Mouse (Mus musculus) stomach, embryonic 14.5 days (tissue): ENCODE results near the gene Etfb. TPM values are rescaled to one million over a fixed set of nuclear protein-coding genes. Genes with fewer than 3 reads are reported as not detected.

Experiments used
- ATAC-seq: fragments of 200-750 bp; cut with Nextera tagmentation; 2 replicates; pipeline ENCODE4 v1.8.0; 2017; ENCODE audit warnings: low read depth, moderate TSS enrichment; ENCODE audit not compliant: insufficient number of reproducible peaks, insufficient read depth, low FRiP score
- H3K27ac ChIP-seq: fragments of 300-500 bp; sonication (generic); 2 replicates; pipeline ENCODE4 v1.5.1; 2014; ENCODE audit warnings: mild to moderate bottlenecking, low read length, moderate library complexity, mixed read lengths
- H3K27me3 ChIP-seq: fragments of 300-500 bp; sonication (generic); 2 replicates; pipeline ENCODE4 v1.6.1; 2014; ENCODE audit warnings: low read length, control low read depth, mixed read lengths; ENCODE audit not compliant: control insufficient read depth, insufficient read depth
- H3K36me3 ChIP-seq: fragments of 300-500 bp; sonication (generic); 2 replicates; pipeline ENCODE4 v1.6.1; 2014; ENCODE audit warnings: mild to moderate bottlenecking, control low read depth, low read length, moderate library complexity, mixed read lengths; ENCODE audit not compliant: control insufficient read depth, insufficient read depth
- H3K4me1 ChIP-seq: fragments of 300-500 bp; sonication (generic); 2 replicates; pipeline ENCODE4 v1.6.1; 2014; ENCODE audit warnings: low read length, control low read depth, mixed read lengths; ENCODE audit not compliant: control insufficient read depth, insufficient read depth
- H3K4me2 ChIP-seq: fragments of 300-500 bp; sonication (generic); replicated peaks from 2 replicates; pipeline ENCODE4 v1.6.1; 2014; ENCODE audit warnings: low read depth, low read length, control low read depth
- H3K4me3 ChIP-seq: fragments of 300-500 bp; sonication (generic); 2 replicates; pipeline ENCODE4 v1.5.1; 2014; ENCODE audit warnings: low read depth, low read length, control low read depth
- H3K9ac ChIP-seq: fragments of 300-500 bp; sonication (generic); replicated peaks from 2 replicates; pipeline ENCODE4 v1.6.1; 2014; ENCODE audit warnings: low read depth, mild to moderate bottlenecking, control low read depth, low read length, moderate library complexity, mixed read lengths
- H3K9me3 ChIP-seq: fragments of 300-500 bp; sonication (generic); 2 replicates; pipeline ENCODE4 v1.6.1; 2016; ENCODE audit warnings: low read depth, low read length, control low read depth; ENCODE audit not compliant: control insufficient read depth
- WGBS: fragments of 180-500 bp; shearing (Covaris S2); extraction: QIAGEN DNeasy Blood & Tissue Kit; methylation state at CpG from one replicate; pipeline ENCODE4 v1.1.7; 2014; 5-methylcytosine and 5-hydroxymethylcytosine counted together
- polyA plus RNA-seq: library from polyadenylated mRNA; unstranded; fragments of >200 nt; fragmentation: Nextera tagmentation; extraction: Ambion mirVana; gene quantifications from 2 replicates; pipeline ENCODE4 v1.2.1, GENCODE M21; 2014

Etfb gene
- polyA plus RNA-seq, 1 experiment from 2014 or later: 313 TPM

- no peak overlapping the region for H3K4me3 ChIP-seq
- no peaks in the 10 kb centered on the region for H3K36me3 ChIP-seq
- H3K27ac ChIP-seq: no peak overlapping the region
- H3K27me3 ChIP-seq: peaks cover 16% of the 10 kb centered on the region
- no peak for ATAC-seq
- no peak overlapping the region for H3K9ac ChIP-seq
- WGBS: 11% methylated on average over 23 of the region's 23 CpGs
- no peaks in the 10 kb centered on the region for H3K9me3 ChIP-seq
- no peak overlapping the region for H3K4me2 ChIP-seq
- H3K4me1 ChIP-seq: no peaks in the 10 kb centered on the region
These were observed 31.8 kb downstream of the Etfb start for GRCm38 (mm10) chr7:43475706-43476105.

GRCm38 (mm10) chr7:43476376-43476775 is 32.5 kb downstream of the Etfb start:
- H3K27me3 ChIP-seq: peaks cover 16% of the 10 kb centered on the region
- no peaks in the 10 kb centered on the region for H3K9me3 ChIP-seq
- H3K4me2 ChIP-seq: no peak overlapping the region
- WGBS: 9% methylated on average over 13 of the region's 13 CpGs
- no peaks in the 10 kb centered on the region for H3K4me1 ChIP-seq
- peak; percentile 20; the same call in 1 of the 2 replicates for ATAC-seq
- H3K4me3 ChIP-seq: no peak overlapping the region
- H3K36me3 ChIP-seq: no peaks in the 10 kb centered on the region
- H3K27ac ChIP-seq: no peak overlapping the region
- no peak overlapping the region for H3K9ac ChIP-seq

GRCm38 (mm10) chr7:43481191-43481590 is 37.3 kb downstream of the Etfb start:
- Histone ChIP-seq H3K4me2 (no peak overlapping the region), H3K36me3 (no peaks in the 10 kb centered on the region), H3K9ac (no peak overlapping the region), H3K4me3 (no peak overlapping the region), H3K9me3 (no peaks in the 10 kb centered on the region), H3K27ac (no peak overlapping the region), H3K4me1 (no peaks in the 10 kb centered on the region), H3K27me3 (peaks cover 9% of the 10 kb centered on the region; the same call in 1 of the 2 replicates)
- WGBS: 74% methylated on average over 3 of the region's 3 CpGs
- no peak for ATAC-seq

GRCm38 (mm10) chr7:43482090-43482716 is 38.3 kb downstream of the Etfb start:
- no peaks in the 10 kb centered on the region for H3K36me3 ChIP-seq
- 0 out of 2 replicates have a peak, but pooled peaks have one; percentile 24 for ATAC-seq
- H3K27ac ChIP-seq: no peak overlapping the region
- H3K9ac ChIP-seq: no peak overlapping the region
- peaks cover 4% of the 10 kb centered on the region; the same call in 1 of the 2 replicates for H3K27me3 ChIP-seq
- H3K9me3 ChIP-seq: no peaks in the 10 kb centered on the region
- H3K4me1 ChIP-seq: no peaks in the 10 kb centered on the region
- WGBS: 53% methylated on average over 8 of the region's 8 CpGs
- no peak overlapping the region for H3K4me2 ChIP-seq
- H3K4me3 ChIP-seq: no peak overlapping the region

- no peak overlapping the region for H3K9ac ChIP-seq
- H3K9me3 ChIP-seq: no peaks in the 10 kb centered on the region
- WGBS: 7% methylated on average over 10 of the region's 10 CpGs
- no peak overlapping the region for H3K4me2 ChIP-seq
- no peaks in the 10 kb centered on the region for H3K4me1 ChIP-seq
- no peak for ATAC-seq
- no peak overlapping the region for H3K27ac ChIP-seq
- no peak overlapping the region for H3K4me3 ChIP-seq
- no peaks in the 10 kb centered on the region for H3K27me3 ChIP-seq
- H3K36me3 ChIP-seq: no peaks in the 10 kb centered on the region
These were observed 39.4 kb downstream of the Etfb start for GRCm38 (mm10) chr7:43483236-43483635.

GRCm38 (mm10) chr7:43488646-43489045 is 44.8 kb downstream of the Etfb start:
- 52% methylated on average over 5 of the region's 5 CpGs for WGBS
- no peak overlapping the region for H3K4me3 ChIP-seq
- H3K27me3 ChIP-seq: 0 out of 2 replicates have a peak, but pooled peaks cover 3% of the 10 kb centered on the region
- ATAC-seq: no peak
- no peak overlapping the region for H3K4me2 ChIP-seq
- H3K27ac ChIP-seq: no peak overlapping the region
- H3K36me3 ChIP-seq: no peaks in the 10 kb centered on the region
- H3K9me3 ChIP-seq: no peaks in the 10 kb centered on the region
- no peaks in the 10 kb centered on the region for H3K4me1 ChIP-seq
- H3K9ac ChIP-seq: no peak overlapping the region

GRCm38 (mm10) chr7:43489631-43490125 is 45.8 kb downstream of the Etfb start, which contains the start of gene Iglon5:
Gene Iglon5, minus strand, starts transcription at chr7:43490075.
- 0 out of 2 replicates have a peak, but pooled peaks cover 3% of the 10 kb centered on the region for H3K27me3 ChIP-seq
- H3K4me1 ChIP-seq: no peaks in the 10 kb centered on the region
- peak within 1 kb of the TSS; percentile 67 for H3K4me2 ChIP-seq
- peak; percentile 19; the same call in 1 of the 2 replicates for ATAC-seq
- H3K36me3 ChIP-seq: no peaks in the 10 kb centered on the region
- WGBS: 2% methylated on average over 26 of the region's 41 CpGs
- H3K9me3 ChIP-seq: no peaks in the 10 kb centered on the region
- H3K4me3 ChIP-seq: peak within 1 kb of the TSS; percentile 39
- no peak within 1 kb of the TSS for H3K27ac ChIP-seq
- H3K9ac ChIP-seq: peak within 1 kb of the TSS; percentile 52

GRCm38 (mm10) chr7:43490182-43490584 is 46.3 kb downstream of the Etfb start:
- WGBS: 0% methylated on average over 9 of the region's 13 CpGs
- H3K4me2 ChIP-seq: peak overlapping the region; percentile 67
- H3K9ac ChIP-seq: peak overlapping the region; percentile 52; the same call in 1 of the 2 replicates
- ATAC-seq: peak; percentile 81
- H3K36me3 ChIP-seq: no peaks in the 10 kb centered on the region
- H3K4me1 ChIP-seq: no peaks in the 10 kb centered on the region
- H3K27me3 ChIP-seq: 0 out of 2 replicates have a peak, but pooled peaks cover 3% of the 10 kb centered on the region
- H3K4me3 ChIP-seq: peak overlapping the region; percentile 39
- no peaks in the 10 kb centered on the region for H3K9me3 ChIP-seq
- H3K27ac ChIP-seq: no peak overlapping the region
